Mouse (Mus musculus): ENCODE measurements around the gene Hmga2.

Gene Hmga2

GRCm38 (mm10) chr10:120405322-120405721 is 70.9 kb downstream of the Hmga2 start:
- H3K36me3 ChIP-seq (ENCODE audit: control insufficient read depth, insufficient read depth, low read length, poor library complexity, severe bottlenecking) = no peaks in the 10 kb centered on the region

GRCm38 (mm10) chr10:120402966-120403365 is 73.3 kb downstream of the Hmga2 start:
- Histone ChIP-seq H3K36me3 (ENCODE audit: control insufficient read depth, insufficient read depth, low read length, poor library complexity, severe bottlenecking) (no peaks in the 10 kb centered on the region), H3K27me3 (ENCODE audit: control insufficient read depth, insufficient read depth, low read length, poor library complexity, severe bottlenecking) (no peaks in the 10 kb centered on the region)
- no peak for DNase-seq (ENCODE audit: low read depth, low spot score)

More at GRCm38 (mm10) chr10:120405322-120405721, 70.9 kb downstream of the Hmga2 start:
- no peak for DNase-seq (ENCODE audit: low read depth, low spot score)
- no peaks in the 10 kb centered on the region for H3K27me3 ChIP-seq (ENCODE audit: control insufficient read depth, insufficient read depth, low read length, poor library complexity, severe bottlenecking)

- no peak for DNase-seq (ENCODE audit: low read depth, low spot score)
- no peaks in the 10 kb centered on the region for H3K27me3 ChIP-seq (ENCODE audit: control insufficient read depth, insufficient read depth, low read length, poor library complexity, severe bottlenecking)
- H3K36me3 ChIP-seq (ENCODE audit: control insufficient read depth, insufficient read depth, low read length, poor library complexity, severe bottlenecking) = no peaks in the 10 kb centered on the region
These were observed 74.5 kb downstream of the Hmga2 start for GRCm38 (mm10) chr10:120401787-120402186.

- no peaks in the 10 kb centered on the region for H3K36me3 ChIP-seq (ENCODE audit: control insufficient read depth, insufficient read depth, low read length, poor library complexity, severe bottlenecking)
- no peak for DNase-seq (ENCODE audit: low read depth, low spot score)
These were observed 76.3 kb downstream of the Hmga2 start for GRCm38 (mm10) chr10:120399846-120400510.

GRCm38 (mm10) chr10:120398745-120399144 is 77.5 kb downstream of the Hmga2 start:
- H3K36me3 ChIP-seq (ENCODE audit: control insufficient read depth, insufficient read depth, low read length, poor library complexity, severe bottlenecking) = no peaks in the 10 kb centered on the region
- no peaks in the 10 kb centered on the region for H3K27me3 ChIP-seq (ENCODE audit: control insufficient read depth, insufficient read depth, low read length, poor library complexity, severe bottlenecking)
- no peak for DNase-seq (ENCODE audit: low read depth, low spot score)

More at GRCm38 (mm10) chr10:120399846-120400510, 76.3 kb downstream of the Hmga2 start:
- no peaks in the 10 kb centered on the region for H3K27me3 ChIP-seq (ENCODE audit: control insufficient read depth, insufficient read depth, low read length, poor library complexity, severe bottlenecking)

- no peak for DNase-seq (ENCODE audit: low read depth, low spot score)
- Histone ChIP-seq H3K36me3 (ENCODE audit: control insufficient read depth, insufficient read depth, low read length, poor library complexity, severe bottlenecking) (no peaks in the 10 kb centered on the region), H3K27me3 (ENCODE audit: control insufficient read depth, insufficient read depth, low read length, poor library complexity, severe bottlenecking) (no peaks in the 10 kb centered on the region)
These were observed 79.0 kb downstream of the Hmga2 start for GRCm38 (mm10) chr10:120397211-120397631.

GRCm38 (mm10) chr10:120395550-120395949 is 80.7 kb downstream of the Hmga2 start:
- no peak for DNase-seq (ENCODE audit: low read depth, low spot score)
- Histone ChIP-seq H3K27me3 (ENCODE audit: control insufficient read depth, insufficient read depth, low read length, poor library complexity, severe bottlenecking) (no peaks in the 10 kb centered on the region), H3K36me3 (ENCODE audit: control insufficient read depth, insufficient read depth, low read length, poor library complexity, severe bottlenecking) (no peaks in the 10 kb centered on the region)

- no peak for DNase-seq (ENCODE audit: low read depth, low spot score)
- Histone ChIP-seq H3K27me3 (ENCODE audit: control insufficient read depth, insufficient read depth, low read length, poor library complexity, severe bottlenecking) (no peaks in the 10 kb centered on the region), H3K36me3 (ENCODE audit: control insufficient read depth, insufficient read depth, low read length, poor library complexity, severe bottlenecking) (no peaks in the 10 kb centered on the region)
These were observed 81.5 kb downstream of the Hmga2 start for GRCm38 (mm10) chr10:120394740-120395139.

GRCm38 (mm10) chr10:120391971-120392716 is 84.1 kb downstream of the Hmga2 start:
- no peak for DNase-seq (ENCODE audit: low read depth, low spot score)
- Histone ChIP-seq H3K36me3 (ENCODE audit: control insufficient read depth, insufficient read depth, low read length, poor library complexity, severe bottlenecking) (no peaks in the 10 kb centered on the region), H3K27me3 (ENCODE audit: control insufficient read depth, insufficient read depth, low read length, poor library complexity, severe bottlenecking) (no peaks in the 10 kb centered on the region)

- DNase-seq (ENCODE audit: low read depth, low spot score) = no peak
- no peaks in the 10 kb centered on the region for H3K36me3 ChIP-seq (ENCODE audit: control insufficient read depth, insufficient read depth, low read length, poor library complexity, severe bottlenecking)
- no peaks in the 10 kb centered on the region for H3K27me3 ChIP-seq (ENCODE audit: control insufficient read depth, insufficient read depth, low read length, poor library complexity, severe bottlenecking)
These were observed 85.1 kb downstream of the Hmga2 start for GRCm38 (mm10) chr10:120390912-120391835.

- no peak for DNase-seq (ENCODE audit: low read depth, low spot score)
- H3K27me3 ChIP-seq (ENCODE audit: control insufficient read depth, insufficient read depth, low read length, poor library complexity, severe bottlenecking) = no peaks in the 10 kb centered on the region
- H3K36me3 ChIP-seq (ENCODE audit: control insufficient read depth, insufficient read depth, low read length, poor library complexity, severe bottlenecking) = no peaks in the 10 kb centered on the region
These were observed 86.6 kb downstream of the Hmga2 start for GRCm38 (mm10) chr10:120389707-120390106.

GRCm38 (mm10) chr10:120388966-120389365 is 87.3 kb downstream of the Hmga2 start:
- no peaks in the 10 kb centered on the region for H3K27me3 ChIP-seq (ENCODE audit: control insufficient read depth, insufficient read depth, low read length, poor library complexity, severe bottlenecking)
- no peak for DNase-seq (ENCODE audit: low read depth, low spot score)
- no peaks in the 10 kb centered on the region for H3K36me3 ChIP-seq (ENCODE audit: control insufficient read depth, insufficient read depth, low read length, poor library complexity, severe bottlenecking)

GRCm38 (mm10) chr10:120388400-120388871 is 87.8 kb downstream of the Hmga2 start:
- Histone ChIP-seq H3K36me3 (ENCODE audit: control insufficient read depth, insufficient read depth, low read length, poor library complexity, severe bottlenecking) (no peaks in the 10 kb centered on the region), H3K27me3 (ENCODE audit: control insufficient read depth, insufficient read depth, low read length, poor library complexity, severe bottlenecking) (no peaks in the 10 kb centered on the region)
- no peak for DNase-seq (ENCODE audit: low read depth, low spot score)

GRCm38 (mm10) chr10:120387105-120387504 is 89.2 kb downstream of the Hmga2 start:
- Histone ChIP-seq H3K27me3 (ENCODE audit: control insufficient read depth, insufficient read depth, low read length, poor library complexity, severe bottlenecking) (no peaks in the 10 kb centered on the region), H3K36me3 (ENCODE audit: control insufficient read depth, insufficient read depth, low read length, poor library complexity, severe bottlenecking) (no peaks in the 10 kb centered on the region)
- DNase-seq (ENCODE audit: low read depth, low spot score) = no peak
